Mouse (Mus musculus): ENCODE data around the gene Dcun1d1.

DNA sequence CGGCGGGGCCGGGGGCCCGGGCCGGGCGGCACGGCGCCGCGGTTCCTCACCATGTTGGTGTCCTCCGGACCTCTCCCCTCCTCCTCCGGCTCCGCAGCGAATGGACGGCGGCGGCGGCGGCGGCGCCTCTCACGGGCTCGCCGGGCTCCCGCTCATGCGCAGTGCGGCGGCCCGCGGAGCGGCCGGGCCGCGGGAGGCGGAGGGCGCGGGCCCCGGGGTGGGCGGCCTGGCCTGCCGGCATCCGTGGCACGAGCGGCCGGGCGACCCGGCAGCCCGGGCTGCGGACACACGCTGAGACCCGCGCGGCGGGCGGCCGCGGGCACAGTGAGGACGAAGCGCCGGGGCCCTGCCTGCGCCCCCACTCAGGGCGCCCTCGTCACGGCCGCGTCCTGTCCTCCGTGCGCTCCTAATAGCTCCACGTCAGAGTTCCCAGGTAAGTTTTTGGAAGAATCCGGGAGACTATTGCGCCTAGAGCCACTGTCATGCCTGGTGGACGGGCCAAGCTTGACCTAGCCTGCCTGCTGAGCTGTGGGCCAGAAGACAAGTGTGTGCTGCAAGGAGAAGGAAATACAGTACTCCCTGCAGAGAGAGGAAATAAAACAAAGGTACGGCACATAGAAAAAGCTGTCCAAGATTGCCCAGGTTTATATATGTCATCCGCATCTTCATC is 4.4 kb downstream of the Dcun1d1 start:
- TF ChIP-seq POLR2A (IDR thresholded peaks at IDR 0.05; ENCODE audit: borderline replicate concordance, insufficient read depth, low read length), result 0 out of 2 replicates have a peak, but pooled peaks have one; percentile 43
- TF ChIP-seq CTCF (IDR thresholded peaks at IDR 0.05; ENCODE audit: borderline replicate concordance, insufficient read depth, low read depth, low read length), result no peak
